22 mouse cellular contexts compared by ENCODE assay signal in genomic region chr2:103603209-103603608, GRCm38 (mm10). TPM values are rescaled to one million over a fixed set of nuclear protein-coding genes. Genes with fewer than 3 reads are reported as not detected.
DNase-seq lines count a peak whose midpoint lies in the region; ATAC-seq and TF ChIP-seq lines count a peak whose summit lies in the region.
"Had no signal": no experiment of that assay in that cellular context is flagged by ENCODE, and none has a peak within 500 bp of the region (broad histone marks: within the 10 kb centered on the region; RNA-seq: fewer than 3 reads in every experiment).

No protein-coding gene starts in this region.

- peak in 1 of 2 experiments; percentile 40 for DNase-seq in heart, adult 2 months
- DNase-seq in heart, postnatal 10 days = no peak
- no peak for DNase-seq in heart, postnatal 25 days (ENCODE audit: low spot score)
- DNase-seq in heart, postnatal 0 days (ENCODE audit: low spot score) = no peak
- DNase-seq in right cerebral cortex, postnatal 4 days = no peak
- DNase-seq: adrenal gland, postnatal 14 days; cerebellum, adult 11-12 months; cerebellum, adult 9-10 months; cerebellum, postnatal 25 days; forebrain, postnatal 0 days; gastrocnemius, postnatal 14 days; kidney, adult 18-20 months had no signal

- peak overlapping the region; percentile 34 for H3K27ac ChIP-seq in heart, adult 2 months
- peak overlapping the region; percentile 88 for H3K27ac ChIP-seq in heart, embryonic 13.5 days (replicated peaks)
- H3K27ac ChIP-seq in heart, embryonic 15.5 days = peak overlapping the region; percentile 83
- peak overlapping the region; percentile 65 for H3K27ac ChIP-seq in heart, postnatal 0 days (ENCODE audit: low read depth)
- H3K27ac ChIP-seq: embryonic facial prominence, embryonic 12.5 days; forebrain, embryonic 13.5 days; hindbrain, embryonic 10.5 days; hindbrain, embryonic 14.5 days; intestine, embryonic 15.5 days had no signal

- H3K4me3 ChIP-seq in heart, adult 2 months = no peak overlapping the region
- H3K4me3 ChIP-seq in heart, embryonic 13.5 days = peak overlapping the region; percentile 10; the same call in 1 of the 2 replicates
- H3K4me3 ChIP-seq in heart, embryonic 15.5 days = 0 out of 2 replicates have a peak overlapping the region, but pooled peaks have one; percentile 5
- no peak overlapping the region for H3K4me3 ChIP-seq in heart, postnatal 0 days (ENCODE audit: low read depth, low read length)
- H3K4me3 ChIP-seq: embryonic facial prominence, embryonic 12.5 days; forebrain, embryonic 13.5 days; hindbrain, embryonic 10.5 days; intestine, embryonic 15.5 days had no signal

- H3K79me2 ChIP-seq in heart, adult 2 months (replicated peaks; ENCODE audit: control insufficient read depth, insufficient read depth, low read length) = no peaks in the 10 kb centered on the region; the same call in 1 of the 2 replicates

- no peak for TF ChIP-seq EP300 in heart, adult 2 months (IDR thresholded peaks at IDR 0.05; ENCODE audit: insufficient read depth, low read depth, low read length)
- TF ChIP-seq EP300 in heart, postnatal 0 days (IDR thresholded peaks at IDR 0.05; ENCODE audit: low read depth) = no peak

- peaks cover 8% of the 10 kb centered on the region; the same call in 1 of the 2 replicates for H3K4me1 ChIP-seq in heart, adult 2 months (ENCODE audit: control insufficient read depth, insufficient read depth, low read length)
- H3K4me1 ChIP-seq in heart, embryonic 13.5 days = peaks cover 97% of the 10 kb centered on the region
- H3K4me1 ChIP-seq in heart, embryonic 15.5 days (replicated peaks) = peaks cover 75% of the 10 kb centered on the region
- H3K4me1 ChIP-seq in heart, postnatal 0 days (ENCODE audit: control insufficient read depth, insufficient read depth) = peaks cover 81% of the 10 kb centered on the region

- H3K36me3 ChIP-seq in heart, adult 2 months (ENCODE audit: control insufficient read depth, insufficient read depth, low read length) = no peaks in the 10 kb centered on the region
- no peaks in the 10 kb centered on the region for H3K36me3 ChIP-seq in heart, embryonic 13.5 days
- H3K36me3 ChIP-seq in heart, embryonic 15.5 days = no peaks in the 10 kb centered on the region
- no peaks in the 10 kb centered on the region for H3K36me3 ChIP-seq in heart, postnatal 0 days (replicated peaks; ENCODE audit: control insufficient read depth, insufficient read depth, low read length)
- H3K36me3 ChIP-seq: embryonic facial prominence, embryonic 12.5 days; hindbrain, embryonic 10.5 days; intestine, embryonic 15.5 days had no signal

- 0 out of 2 replicates have a peak, but pooled peaks have one; percentile 53 for ATAC-seq in heart, embryonic 13.5 days (ENCODE audit: extremely low read depth, insufficient number of reproducible peaks, low FRiP score, low TSS enrichment)
- ATAC-seq in heart, embryonic 15.5 days (replicated peaks; ENCODE audit: insufficient number of reproducible peaks, insufficient read depth, low FRiP score, low read depth) = no peak; the same call in 1 of the 2 replicates
- ATAC-seq in heart, postnatal 0 days (ENCODE audit: insufficient read depth, low read depth) = peak; percentile 28; the same call in 1 of the 2 replicates
- ATAC-seq: activated CD4-positive, CD25-positive, alpha-beta regulatory T cell, adult 4 months; forebrain, embryonic 13.5 days; forebrain, postnatal 0 days; intestine, embryonic 15.5 days; Patski had no signal

- 48% methylated on average over 3 of the region's 3 CpGs for WGBS in heart, adult 2 months
- WGBS in heart, embryonic 13.5 days = 28% methylated on average over 3 of the region's 3 CpGs
- 31% methylated on average over 3 of the region's 3 CpGs for WGBS in heart, embryonic 15.5 days
- 30% methylated on average over 3 of the region's 3 CpGs for WGBS in heart, postnatal 0 days

- H3K9me3 ChIP-seq in heart, embryonic 13.5 days = no peaks in the 10 kb centered on the region
- no peaks in the 10 kb centered on the region for H3K9me3 ChIP-seq in heart, embryonic 15.5 days (replicated peaks)
- no peaks in the 10 kb centered on the region for H3K9me3 ChIP-seq in heart, postnatal 0 days (replicated peaks; ENCODE audit: control insufficient read depth, low read length)
- H3K9me3 ChIP-seq: embryonic facial prominence, embryonic 12.5 days; forebrain, embryonic 13.5 days; hindbrain, embryonic 10.5 days; intestine, embryonic 15.5 days had no signal

- H3K27me3 ChIP-seq in heart, adult 2 months (ENCODE audit: control insufficient read depth, insufficient read depth, low read length) = no peaks in the 10 kb centered on the region
- 0 out of 2 replicates have a peak, but pooled peaks cover 5% of the 10 kb centered on the region for H3K27me3 ChIP-seq in heart, embryonic 13.5 days (replicated peaks)
- H3K27me3 ChIP-seq in heart, embryonic 15.5 days = no peaks in the 10 kb centered on the region
- H3K27me3 ChIP-seq in heart, postnatal 0 days (ENCODE audit: control insufficient read depth, insufficient read depth, low read length) = no peaks in the 10 kb centered on the region
- H3K27me3 ChIP-seq: CH12.LX; embryonic facial prominence, embryonic 12.5 days; forebrain, embryonic 13.5 days; intestine, embryonic 15.5 days; Patski had no signal

- no peak for TF ChIP-seq CTCF in heart, adult 2 months (IDR thresholded peaks at IDR 0.05)
- TF ChIP-seq CTCF in heart, postnatal 0 days (IDR thresholded peaks at IDR 0.05; ENCODE audit: low read depth) = no peak

- peak overlapping the region; percentile 60 for H3K4me2 ChIP-seq in heart, embryonic 13.5 days
- H3K4me2 ChIP-seq in heart, embryonic 15.5 days = peak overlapping the region; percentile 44
- H3K4me2 ChIP-seq in heart, postnatal 0 days (ENCODE audit: low read depth, low read length) = peak overlapping the region; percentile 28
- H3K4me2 ChIP-seq: embryonic facial prominence, embryonic 12.5 days; forebrain, embryonic 13.5 days; hindbrain, embryonic 14.5 days; intestine, embryonic 15.5 days had no signal

- TF ChIP-seq POLR2A in heart, adult 2 months (IDR thresholded peaks at IDR 0.05; ENCODE audit: insufficient read depth, low read depth, low read length) = no peak

- intact Hi-C loops in heart, adult 2 months (cut with DNase I) = loop anchor here (5.0 kb wide), 1 partner anchor 36 kb away; the partner anchor contains the start of gene Abtb2
- intact Hi-C loops in heart, postnatal 10 days (cut with DNase I) = loop anchor here (5.0 kb wide), 1 partner anchor 36 kb away; the partner anchor contains the start of gene Abtb2
- intact Hi-C loops in heart, postnatal 25 days (cut with DNase I) = loop anchor here (5.0 kb wide), 1 partner anchor 36 kb away; the partner anchor contains the start of gene Abtb2

- no peak overlapping the region for H3K9ac ChIP-seq in heart, adult 2 months (ENCODE audit: low read depth, low read length)
- H3K9ac ChIP-seq in heart, embryonic 13.5 days = no peak overlapping the region
- no peak overlapping the region for H3K9ac ChIP-seq in heart, embryonic 15.5 days
- H3K9ac ChIP-seq in heart, postnatal 0 days (replicated peaks; ENCODE audit: low read depth, low read length) = no peak overlapping the region
- H3K9ac ChIP-seq: embryonic facial prominence, embryonic 12.5 days; forebrain, embryonic 13.5 days; forebrain, postnatal 0 days; hindbrain, embryonic 14.5 days; intestine, embryonic 15.5 days had no signal

RNA-seq across cellular contexts. Expression of gene Abtb2, which starts 37.1 kb away (rescaled TPM):
- total RNA-seq in heart, adult 2 months (2021) = 10 to 100 TPM; 24.7 to 28.7 TPM
- polyA plus RNA-seq in heart, adult 2 months (2012; rRNA removed) = 23.0 and 27.1 TPM in 2 replicates
- total RNA-seq in heart, postnatal 10 days (2021) = 10 to 100 TPM; 21.1 to 27.6 TPM
- polyA plus RNA-seq in heart, embryonic 13.5 days (2015; fragmentation: Nextera tagmentation; extraction: Ambion mirVana) = 17.4 and 18.4 TPM in 2 replicates
- total RNA-seq in heart, postnatal 25 days (2021) = 10 to 100 TPM; 23.2 to 26.2 TPM
- 20.2 and 21.4 TPM in 2 replicates for polyA plus RNA-seq in heart, embryonic 15.5 days (2015; fragmentation: Nextera tagmentation; extraction: Ambion mirVana)
- total RNA-seq in heart, postnatal 0 days (2014; rRNA removed; ENCODE audit: low replicate concordance) = 45.9 and 53.4 TPM in 2 replicates
- polyA plus RNA-seq in heart, postnatal 0 days (2015; fragmentation: Nextera tagmentation; extraction: Ambion mirVana) = 12.3 and 12.6 TPM in 2 replicates

Comparison
In these comparisons a context has a peak if more than half of its experiments do, and no peak if none do; other contexts are left out.
1. H3K4me3 ChIP-seq: peak in heart, embryonic 13.5 days (single experiment) and heart, embryonic 15.5 days (single experiment); none in heart, adult 2 months (single experiment) and heart, postnatal 0 days (single experiment).
2. H3K27ac ChIP-seq: peak in every context shown above with its lines; median percentile 88 in heart, embryonic 13.5 days; 83 in heart, embryonic 15.5 days; 65 in heart, postnatal 0 days; 34 in heart, adult 2 months.
3. Peak in every context shown above with its lines, with median percentiles within 50 percentile points of each other: H3K4me2 ChIP-seq.